Mouse (Mus musculus) MEL (cell line): ENCODE data around the gene Gpr63.

ENCODE experiments used
- BHLHE40 ChIP-seq: IDR thresholded peaks from 2 replicates; pipeline ENCODE4 v1.6.1; 2012; ENCODE audit warnings: low read depth, mild to moderate bottlenecking, inconsistent platforms, low read length, improper control_type of control experiment, borderline replicate concordance
- CHD2 ChIP-seq: IDR thresholded peaks from 2 replicates; pipeline ENCODE4 v1.6.1; 2011; ENCODE audit warnings: low read length, improper control_type of control experiment
- CTCF ChIP-seq, 3 experiments: IDR thresholded peaks in 2 of 3; conservative IDR thresholded peaks in 1 of 3; 2 replicates each; pipeline ENCODE4 v1.5.1; 2011 to 2012; ENCODE audit warnings: low read length in 3 of 3, low read depth in 2 of 3, mild to moderate bottlenecking in 2 of 3, improper control_type of control experiment in 1 of 3, inconsistent platforms in 1 of 3, mixed read lengths in 1 of 3, moderate library complexity in 1 of 3; ENCODE audit not compliant: control insufficient read depth in 1 of 3, insufficient read depth in 1 of 3, poor library complexity in 1 of 3, severe bottlenecking in 1 of 3
- EP300 ChIP-seq, 2 experiments: IDR thresholded peaks; 2 replicates each; pipeline ENCODE4 v1.6.1; 2011; ENCODE audit warnings: improper control_type of control experiment in 2 of 2, low read length in 2 of 2, low read depth in 1 of 2, mild to moderate bottlenecking in 1 of 2
- ETS1 ChIP-seq: IDR thresholded peaks from 2 replicates; pipeline ENCODE4 v1.6.1; 2012; ENCODE audit warnings: low read depth, mild to moderate bottlenecking, inconsistent platforms, low read length, improper control_type of control experiment, moderate library complexity
- GABPA ChIP-seq: IDR thresholded peaks from 2 replicates; pipeline ENCODE4 v1.6.1; 2012; ENCODE audit warnings: low read depth, mild to moderate bottlenecking, inconsistent platforms, low read length, improper control_type of control experiment, moderate library complexity
- POLR2A ChIP-seq, 2 experiments: IDR thresholded peaks; 2 replicates each; pipeline ENCODE4 v1.6.1; 2011 to 2012; ENCODE audit warnings: low read length in 2 of 2, mild to moderate bottlenecking in 2 of 2, control low read depth in 1 of 2, improper control_type of control experiment in 1 of 2, low read depth in 1 of 2, moderate library complexity in 1 of 2; ENCODE audit not compliant: control insufficient read depth in 1 of 2, insufficient read depth in 1 of 2, poor library complexity in 1 of 2
- RCOR1 ChIP-seq: IDR thresholded peaks from 2 replicates; pipeline ENCODE4 v1.6.1; 2012; ENCODE audit warnings: low read depth, mild to moderate bottlenecking, inconsistent platforms, low read length, improper control_type of control experiment
- SMC3 ChIP-seq: IDR thresholded peaks from 2 replicates; pipeline ENCODE4 v1.6.1; 2011; ENCODE audit warnings: low read depth, low read length, improper control_type of control experiment
- TAL1 ChIP-seq: IDR thresholded peaks from 2 replicates; pipeline ENCODE4 v1.6.1; 2012; ENCODE audit warnings: mild to moderate bottlenecking, inconsistent platforms, low read length, moderate library complexity, mixed read lengths
- ZC3H11A ChIP-seq: IDR thresholded peaks from 2 replicates; pipeline ENCODE4 v1.6.1; 2012; ENCODE audit warnings: low read depth, mild to moderate bottlenecking, inconsistent platforms, low read length, improper control_type of control experiment
- ZMIZ1 ChIP-seq: IDR thresholded peaks from 2 replicates; pipeline ENCODE4 v1.6.1; 2012; ENCODE audit warnings: low read depth, mild to moderate bottlenecking, inconsistent platforms, low read length, improper control_type of control experiment, moderate library complexity

DNA sequence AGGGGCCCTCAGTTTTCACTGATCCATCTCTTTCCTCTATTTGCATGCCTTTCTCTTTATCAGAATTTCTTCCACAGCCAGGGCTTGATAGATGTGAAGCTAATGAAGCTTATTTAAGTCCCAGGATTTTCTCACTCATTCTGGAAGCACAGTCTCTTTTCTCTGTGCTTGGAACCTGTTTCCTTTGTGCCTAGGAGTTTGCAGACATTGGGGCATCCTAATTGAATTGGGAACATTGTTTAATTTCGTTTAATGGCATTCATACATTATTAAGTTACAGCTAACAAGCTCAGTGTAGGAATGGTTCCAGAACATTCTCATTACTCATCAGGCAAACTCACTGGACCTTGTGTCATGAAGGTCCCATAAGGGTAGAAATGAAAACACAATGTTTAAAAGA, 62.5 kb downstream of the Gpr63 start:
- TF ChIP-seq GABPA (no peak), CTCF (IDR thresholded peaks at IDR 0.05 in 2 of 3, conservative IDR thresholded peaks at IDR 0.05 in 1 of 3; ENCODE audit: control insufficient read depth in 1 of 3, insufficient read depth in 1 of 3, low read depth in 2 of 3, low read length in 3 of 3, poor library complexity in 1 of 3, severe bottlenecking in 1 of 3) (no peak), ZC3H11A (no peak), EP300 (IDR thresholded peaks at IDR 0.05; ENCODE audit: low read depth in 1 of 2, low read length in 2 of 2) (no peak), CHD2 (no peak), BHLHE40 (no peak), SMC3 (no peak), POLR2A (IDR thresholded peaks at IDR 0.05; ENCODE audit: control insufficient read depth in 1 of 2, insufficient read depth in 1 of 2, low read depth in 1 of 2, low read length in 2 of 2, poor library complexity in 1 of 2) (no peak), ZMIZ1 (no peak), TAL1 (no peak), RCOR1 (no peak), ETS1 (no peak)
